Mouse (Mus musculus) embryonic facial prominence, embryonic 15.5 days (tissue): ENCODE results near the gene Mlana. TPM values are rescaled to one million over a fixed set of nuclear protein-coding genes. Genes with fewer than 3 reads are reported as not detected.

Source experiments
- ATAC-seq: fragments of 200-750 bp; cut with Nextera tagmentation; 2 replicates; pipeline ENCODE4 v1.8.0; 2017; ENCODE audit warnings: low read depth, moderate TSS enrichment; ENCODE audit not compliant: insufficient number of reproducible peaks, low FRiP score, low TSS enrichment
- H3K27ac ChIP-seq: fragments of 300-500 bp; sonication (generic); replicated peaks from 2 replicates; pipeline ENCODE4 v1.5.1; 2015; ENCODE audit warnings: mild to moderate bottlenecking, inconsistent platforms
- H3K27me3 ChIP-seq: fragments of 300-500 bp; sonication (generic); 2 replicates; pipeline ENCODE4 v1.6.1; 2015; ENCODE audit warnings: inconsistent platforms
- H3K36me3 ChIP-seq: fragments of 300-500 bp; sonication (generic); 2 replicates; pipeline ENCODE4 v1.6.1; 2015; ENCODE audit warnings: mild to moderate bottlenecking, inconsistent platforms
- H3K4me1 ChIP-seq: fragments of 300-500 bp; sonication (generic); 2 replicates; pipeline ENCODE4 v1.6.1; 2015; ENCODE audit warnings: inconsistent platforms
- H3K4me2 ChIP-seq: fragments of 300-500 bp; sonication (generic); replicated peaks from 2 replicates; pipeline ENCODE4 v1.6.1; 2015; ENCODE audit warnings: mild to moderate bottlenecking, inconsistent platforms
- H3K4me3 ChIP-seq: fragments of 300-500 bp; sonication (generic); replicated peaks from 2 replicates; pipeline ENCODE4 v1.5.1; 2015; ENCODE audit warnings: mild to moderate bottlenecking, inconsistent platforms
- H3K9ac ChIP-seq: fragments of 300-500 bp; sonication (generic); 2 replicates; pipeline ENCODE4 v1.6.1; 2015; ENCODE audit warnings: inconsistent platforms
- H3K9me3 ChIP-seq: fragments of 300-500 bp; sonication (generic); replicated peaks from 2 replicates; pipeline ENCODE4 v1.6.1; 2016; ENCODE audit warnings: inconsistent platforms
- WGBS: fragments of 180-500 bp; shearing (Covaris S2); methylation state at CpG from one replicate; pipeline ENCODE4 v1.1.7; 2015; 5-methylcytosine and 5-hydroxymethylcytosine counted together
- polyA plus RNA-seq: library from polyadenylated mRNA; unstranded; fragments of >200 nt; fragmentation: Nextera tagmentation; extraction: Ambion mirVana; gene quantifications from 2 replicates; pipeline ENCODE4 v1.2.1, GENCODE M21; 2015

The Mlana gene
- polyA plus RNA-seq, 1 experiment from 2014 or later, result 4.6 TPM

GRCm38 (mm10) chr19:29753939-29754338, 56.3 kb downstream of the Mlana start:
- WGBS, result 72% methylated on average over 2 of the region's 2 CpGs
- Histone ChIP-seq H3K4me3 (no peak overlapping the region), H3K4me1 (no peaks in the 10 kb centered on the region), H3K27me3 (no peaks in the 10 kb centered on the region), H3K4me2 (no peak overlapping the region), H3K9me3 (no peaks in the 10 kb centered on the region), H3K9ac (no peak overlapping the region), H3K27ac (no peak overlapping the region), H3K36me3 (0 out of 2 replicates have a peak, but pooled peaks cover 4% of the 10 kb centered on the region)
- no peak for ATAC-seq

Other genes with a start within 250 kb of the Mlana start
- 20.1 and 20.3 TPM in 2 replicates for gene Ric1, start 175.5 kb upstream of the Mlana start, polyA plus RNA-seq
- 20.8 and 23.4 TPM in 2 replicates for gene Ermp1, start 49.4 kb upstream of the Mlana start, polyA plus RNA-seq
- gene 9930021J03Rik, start 108.2 kb downstream of the Mlana start, polyA plus RNA-seq, result 5.6 and 5.7 TPM in 2 replicates
- 15.8 and 16.2 TPM in 2 replicates for gene Ranbp6, start 115.2 kb downstream of the Mlana start, polyA plus RNA-seq
- gene Il33, start 227.3 kb downstream of the Mlana start, polyA plus RNA-seq, result 11.0 and 18.6 TPM in 2 replicates